Mouse (Mus musculus): ENCODE measurements around the gene Tdrkh.

The Tdrkh gene

GRCm38 (mm10) chr3:94457055-94457454 lies 44.0 kb downstream of the Tdrkh start:
- no peak for DNase-seq (ENCODE audit: extremely low read depth, low read depth, low spot score)

GRCm38 (mm10) chr3:94459834-94460233 lies 46.8 kb downstream of the Tdrkh start:
- no peak for DNase-seq (ENCODE audit: extremely low read depth, low read depth, low spot score)

GRCm38 (mm10) chr3:94463926-94464578 lies 51.0 kb downstream of the Tdrkh start:
- no peak for DNase-seq (ENCODE audit: extremely low read depth, low read depth, low spot score)

- DNase-seq (ENCODE audit: extremely low read depth, low read depth, low spot score), result no peak
Measured at GRCm38 (mm10) chr3:94465632-94466430, 52.8 kb downstream of the Tdrkh start.

GRCm38 (mm10) chr3:94468931-94469330 lies 55.9 kb downstream of the Tdrkh start:
- DNase-seq (ENCODE audit: extremely low read depth, low read depth, low spot score), result no peak

- no peak for DNase-seq (ENCODE audit: extremely low read depth, low read depth, low spot score)
Measured at GRCm38 (mm10) chr3:94472447-94473114, 59.5 kb downstream of the Tdrkh start.

GRCm38 (mm10) chr3:94473115-94473505 lies 60.0 kb downstream of the Tdrkh start:
- DNase-seq (ENCODE audit: extremely low read depth, low read depth, low spot score), result no peak

GRCm38 (mm10) chr3:94473567-94474232 lies 60.6 kb downstream of the Tdrkh start:
- DNase-seq (ENCODE audit: extremely low read depth, low read depth, low spot score), result no peak

GRCm38 (mm10) chr3:94476301-94477035 lies 63.4 kb downstream of the Tdrkh start:
- DNase-seq (ENCODE audit: extremely low read depth, low read depth, low spot score), result no peak

GRCm38 (mm10) chr3:94477444-94477843 lies 64.4 kb downstream of the Tdrkh start:
- DNase-seq (ENCODE audit: extremely low read depth, low read depth, low spot score), result no peak

- no peak for DNase-seq (ENCODE audit: extremely low read depth, low read depth, low spot score)
Measured at GRCm38 (mm10) chr3:94477981-94478422, 64.9 kb downstream of the Tdrkh start, which contains the start of gene Celf3. Celf3 (plus strand) TSS chr3:94478295.

GRCm38 (mm10) chr3:94478591-94479169 lies 65.6 kb downstream of the Tdrkh start:
- DNase-seq (ENCODE audit: extremely low read depth, low read depth, low spot score), result no peak

- no peak for DNase-seq (ENCODE audit: extremely low read depth, low read depth, low spot score)
Measured at GRCm38 (mm10) chr3:94479564-94479963, 66.5 kb downstream of the Tdrkh start.

GRCm38 (mm10) chr3:94480291-94480884 lies 67.3 kb downstream of the Tdrkh start, which contains the start of gene Riiad1:
Riiad1 (minus strand) TSS chr3:94480341.
- no peak for DNase-seq (ENCODE audit: extremely low read depth, low read depth, low spot score)

- DNase-seq (ENCODE audit: extremely low read depth, low read depth, low spot score), result no peak
Measured at GRCm38 (mm10) chr3:94481429-94481828, 68.4 kb downstream of the Tdrkh start.

- DNase-seq (ENCODE audit: extremely low read depth, low read depth, low spot score), result no peak
Measured at GRCm38 (mm10) chr3:94482764-94483385, 69.8 kb downstream of the Tdrkh start.

GRCm38 (mm10) chr3:94483790-94484439 lies 70.8 kb downstream of the Tdrkh start:
- DNase-seq (ENCODE audit: extremely low read depth, low read depth, low spot score), result no peak
